Mouse (Mus musculus): ENCODE data around the gene Olfr196.

DNA sequence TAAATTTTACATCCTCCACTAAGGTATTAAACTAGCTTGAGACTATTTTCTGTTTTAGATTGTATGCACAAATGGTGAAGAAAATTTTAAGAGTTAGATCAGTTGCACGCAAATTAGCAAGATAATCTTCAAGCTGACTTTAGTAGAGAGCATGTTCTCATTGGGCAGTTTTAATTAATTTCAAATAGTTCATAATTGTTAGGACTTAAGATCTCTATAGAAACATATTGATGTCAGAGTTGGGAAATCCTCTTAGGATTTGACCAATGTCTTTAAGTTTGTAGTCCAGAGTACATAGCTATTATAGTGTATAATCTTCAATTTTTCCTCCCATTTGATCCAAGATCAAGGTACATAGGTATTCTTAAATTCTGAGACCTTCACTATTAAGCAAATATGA, 23.5 kb downstream of the Olfr196 start, which contains the start of gene Olfr195:
- TF ChIP-seq POLR2A (IDR thresholded peaks at IDR 0.05; ENCODE audit: borderline replicate concordance, insufficient read depth, low read length) = no peak
- TF ChIP-seq CTCF (IDR thresholded peaks at IDR 0.05; ENCODE audit: borderline replicate concordance, insufficient read depth, low read depth, low read length) = no peak

Data from cerebellum, adult 2 months (tissue).